Mouse (Mus musculus) R1 (cell line): ENCODE data around the gene Prl2b1.

Source experiments
- DNase-seq: peaks from one replicate; pipeline ENCODE4 v3.0.0-alpha.2; 2018; ENCODE audit warnings: low read depth, low spot score

Prl2b1 gene

GRCm38 (mm10) chr13:27390746-27391145 lies at the start of gene Prl2b1:
Gene Prl2b1, minus strand, starts transcription at chr13:27390846.
- no peak for DNase-seq

GRCm38 (mm10) chr13:27438588-27438987 lies 47.9 kb upstream of the Prl2b1 start, which contains the start of gene Prl8a6:
Gene Prl8a6, minus strand, starts transcription at chr13:27438688.
- DNase-seq, result no peak

GRCm38 (mm10) chr13:27433159-27433558 lies 42.5 kb upstream of the Prl2b1 start:
- DNase-seq, result no peak

GRCm38 (mm10) chr13:27413640-27414039 lies 23.0 kb upstream of the Prl2b1 start:
- DNase-seq, result no peak

GRCm38 (mm10) chr13:27399061-27399724 lies 8.5 kb upstream of the Prl2b1 start:
- DNase-seq, result no peak

GRCm38 (mm10) chr13:27345373-27345772 lies 45.3 kb downstream of the Prl2b1 start, which contains the start of gene Prl8a2:
Gene Prl8a2, plus strand, starts transcription at chr13:27345673.
- no peak for DNase-seq

- DNase-seq, result no peak
These were observed 47.8 kb downstream of the Prl2b1 start for GRCm38 (mm10) chr13:27342733-27343275.

- DNase-seq, result no peak
These were observed 55.7 kb downstream of the Prl2b1 start for GRCm38 (mm10) chr13:27334989-27335388.
